Mouse (Mus musculus): Measurements from ENCODE around the gene Tmem243.
"Not testable (repeated sequence)": the region's sequence is repeated elsewhere in the genome, so short reads cannot be mapped to it uniquely, and the experiment has no call there.

The Tmem243 gene

DNA sequence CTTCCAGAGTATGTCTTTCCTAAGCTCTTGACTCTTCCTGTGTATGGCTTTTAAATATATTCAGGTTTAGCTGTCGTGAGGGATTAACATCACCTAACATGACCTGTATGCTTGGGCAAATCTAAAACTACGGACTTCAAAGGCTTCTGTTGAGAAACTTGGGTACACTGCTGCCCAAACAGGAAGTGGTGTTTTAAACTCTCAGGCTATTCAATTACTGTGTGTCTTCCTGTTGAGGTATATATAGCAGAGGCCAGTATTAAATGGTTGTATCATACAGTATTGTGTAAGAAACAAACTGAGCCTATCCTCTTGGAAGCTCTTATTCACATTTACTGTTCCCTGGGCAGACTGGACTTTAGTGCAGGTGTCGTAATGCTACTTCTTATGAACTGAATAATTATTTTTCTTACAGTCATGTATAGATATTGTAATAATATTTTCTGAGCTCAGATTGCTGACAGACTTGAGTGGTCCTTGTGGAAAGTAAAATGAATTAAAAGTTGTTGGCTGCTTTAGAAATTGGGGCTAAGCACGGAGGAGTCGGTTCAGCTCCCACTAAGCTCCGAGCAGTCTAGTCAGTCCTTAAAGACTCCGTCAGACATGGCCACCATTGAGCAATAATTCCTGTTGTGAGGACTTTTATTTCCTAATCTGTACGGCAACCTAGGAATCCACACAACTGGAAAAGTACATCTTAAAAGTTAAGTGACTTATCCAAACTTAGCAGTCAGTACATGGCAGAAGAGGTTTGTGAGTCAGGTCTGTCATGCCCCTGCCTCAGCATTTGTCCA is 7.0 kb downstream of the Tmem243 start:
- no peak for DNase-seq

DNA sequence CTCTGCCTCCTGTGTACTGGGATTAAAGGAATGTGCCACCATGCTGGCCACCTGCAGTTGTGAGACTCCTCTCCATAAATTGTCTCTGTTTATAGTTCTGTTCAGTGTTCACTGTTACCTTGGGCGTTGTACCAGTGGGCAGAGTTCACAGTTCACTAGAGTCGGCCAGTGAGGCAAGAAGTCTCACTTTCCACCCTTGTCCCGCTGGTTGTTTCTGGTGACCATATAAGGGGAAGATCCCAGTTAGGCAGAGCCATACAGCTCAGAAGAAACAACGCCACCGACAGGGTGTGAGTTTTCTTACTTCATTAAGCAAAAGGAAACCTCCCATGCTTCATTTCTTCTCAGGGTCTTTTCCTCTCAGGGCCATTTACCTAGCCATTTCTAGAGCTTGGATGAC is 8.0 kb downstream of the Tmem243 start:
- no peak for DNase-seq

DNA sequence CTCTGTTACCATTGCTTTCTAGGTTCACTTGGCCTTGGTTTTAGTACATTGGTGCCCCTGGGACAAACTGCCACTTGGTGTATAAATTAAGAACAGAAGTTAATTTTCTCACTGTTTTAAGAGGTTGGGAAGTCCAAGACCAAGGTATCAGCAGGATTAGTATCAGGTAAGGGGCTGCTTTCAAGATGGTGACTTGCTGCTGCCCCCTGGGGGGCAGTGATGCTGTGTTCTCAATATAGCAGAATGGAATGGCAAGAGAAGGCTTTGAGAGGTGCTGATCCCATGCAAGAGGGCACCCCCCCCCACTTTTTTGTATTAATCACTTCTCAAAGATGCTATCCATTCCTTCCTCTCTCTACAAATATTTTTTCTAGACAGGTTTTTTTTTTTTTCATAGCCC is 9.1 kb downstream of the Tmem243 start:
- no peak for DNase-seq

DNA sequence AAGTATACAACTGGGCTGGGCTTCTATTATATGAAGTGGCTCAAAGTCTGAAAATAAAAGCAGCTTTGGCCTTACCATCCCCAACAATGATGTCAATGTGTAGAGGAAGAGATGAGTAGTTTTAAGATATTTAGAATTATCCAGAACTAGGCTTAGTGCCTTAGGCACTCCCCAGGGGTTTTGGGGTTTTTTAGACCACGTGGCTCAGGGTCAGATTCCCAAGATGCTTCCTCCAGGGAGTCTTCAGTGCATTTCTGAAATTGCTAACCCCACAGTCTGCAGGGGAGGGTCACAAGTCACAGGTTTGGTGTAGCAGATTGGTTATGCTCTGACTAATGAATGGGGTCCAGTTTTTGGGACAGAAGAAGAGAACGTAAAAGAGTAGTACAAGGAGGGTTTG is 10.8 kb downstream of the Tmem243 start:
- DNase-seq = no peak

DNA sequence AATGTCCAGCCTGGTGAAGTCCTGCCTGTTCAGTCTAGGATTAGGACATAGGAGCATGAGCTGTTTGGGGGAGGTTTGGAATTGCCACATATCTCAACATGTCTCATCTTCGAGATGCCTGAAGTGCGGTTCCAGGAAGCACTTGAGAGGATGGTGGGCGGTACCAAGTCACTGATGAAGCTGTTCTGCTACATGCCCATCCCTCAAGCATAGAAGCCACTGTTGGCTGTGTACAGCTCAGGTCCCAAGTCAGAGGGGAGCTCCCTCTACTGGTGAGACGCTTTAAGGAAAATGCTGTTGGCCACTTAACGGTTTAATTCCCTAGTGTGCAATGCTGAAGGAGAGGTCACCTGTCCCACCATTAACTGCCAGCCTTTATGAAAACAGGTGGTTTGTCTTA is 11.3 kb downstream of the Tmem243 start:
- peak; percentile 26 for DNase-seq

DNA sequence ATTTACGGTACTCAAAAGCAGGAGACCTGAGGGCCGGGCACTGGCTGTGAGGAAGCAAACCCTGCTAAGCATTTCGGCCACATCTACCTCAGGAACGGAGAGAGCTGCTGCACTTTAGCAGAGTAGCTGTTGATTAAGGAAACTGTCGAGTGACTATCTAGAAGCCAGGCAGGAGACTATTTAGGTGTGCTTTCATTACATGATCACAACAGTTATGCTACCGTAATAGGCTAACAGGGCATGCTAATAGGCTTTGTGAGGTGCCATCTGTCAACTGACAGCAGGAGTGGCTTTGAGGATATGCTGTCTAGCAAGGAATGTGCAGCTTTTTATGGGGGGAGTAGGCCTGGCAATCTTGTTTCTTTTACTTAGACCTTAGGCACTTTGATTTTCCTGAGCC is 13.7 kb downstream of the Tmem243 start:
- no peak for DNase-seq

DNA sequence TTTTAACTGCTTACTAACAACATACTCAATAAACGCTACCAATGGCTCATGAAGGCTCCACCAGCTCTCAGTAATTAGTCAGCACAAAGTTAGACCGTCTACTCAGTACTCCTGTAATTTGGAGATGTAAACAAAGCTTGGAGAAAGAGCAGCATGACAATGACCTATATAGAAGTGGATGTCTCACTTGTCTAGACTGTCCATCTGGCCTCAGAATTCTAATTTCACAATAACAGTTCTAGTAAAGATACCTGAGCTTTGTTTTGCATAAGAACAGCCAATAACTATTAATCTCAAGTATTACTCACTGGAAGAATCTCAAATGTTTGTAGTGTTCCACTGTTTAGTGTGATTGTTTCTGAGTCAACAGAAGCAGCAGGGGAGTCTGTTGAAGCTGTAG is 23.7 kb downstream of the Tmem243 start:
- no peak for DNase-seq

DNA sequence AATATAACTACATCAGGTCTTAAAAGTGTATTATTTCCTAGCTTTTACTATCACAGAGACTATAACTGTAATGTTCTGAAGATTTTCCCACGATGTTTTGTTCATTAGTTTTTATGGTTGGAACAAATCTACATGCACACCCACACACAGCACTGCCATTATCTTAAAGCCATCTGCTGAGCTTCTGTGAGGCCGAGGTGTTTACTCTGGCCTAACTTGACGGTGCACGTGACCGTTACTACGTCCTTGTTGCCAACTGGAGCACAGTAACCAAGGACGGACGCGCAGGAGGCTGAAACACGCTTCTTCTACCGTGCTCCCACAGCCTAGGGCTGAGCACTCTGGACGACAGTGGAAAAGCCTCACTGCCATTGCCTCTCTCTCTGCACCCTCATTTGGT is 28.1 kb downstream of the Tmem243 start:
- DNase-seq = peak; percentile 45

DNA sequence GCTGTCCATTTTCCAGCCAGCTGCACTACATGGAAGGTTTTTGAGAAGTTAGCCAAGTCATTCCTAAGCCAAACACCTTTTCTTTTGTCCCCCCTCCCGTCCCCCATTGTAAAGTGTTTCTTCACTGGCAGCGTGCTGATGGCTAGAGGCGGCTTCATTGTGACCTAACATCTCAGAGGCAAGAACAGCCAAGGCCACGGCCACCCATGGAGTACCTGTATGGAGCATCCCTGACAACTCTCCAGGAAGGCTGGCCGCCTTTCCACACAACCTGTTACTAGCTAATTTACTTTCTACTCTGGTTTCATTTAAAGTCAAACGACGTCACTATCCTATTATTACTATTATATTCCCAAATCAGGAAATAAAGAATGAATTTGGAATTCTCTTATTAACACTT is 31.3 kb downstream of the Tmem243 start:
- DNase-seq = no peak

DNA sequence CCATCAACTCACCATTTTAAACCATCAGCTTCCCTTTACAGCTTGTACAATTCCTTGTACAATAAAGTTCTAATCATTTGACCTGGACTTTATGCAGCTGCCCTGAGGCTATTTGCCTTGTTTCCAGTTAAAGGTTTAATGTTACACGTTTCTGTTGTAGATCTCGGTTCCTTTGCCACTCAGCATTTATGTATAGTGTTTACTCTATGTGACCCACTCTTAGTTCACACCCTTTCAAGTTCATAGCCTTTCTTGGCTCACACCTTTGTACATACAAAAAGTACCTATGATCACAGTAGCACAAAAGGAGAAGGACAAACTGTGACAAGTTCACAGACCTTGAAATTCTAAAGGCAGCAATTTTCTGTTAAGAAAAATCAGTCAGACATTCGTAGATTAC is 35.1 kb downstream of the Tmem243 start:
- DNase-seq = no peak

DNA sequence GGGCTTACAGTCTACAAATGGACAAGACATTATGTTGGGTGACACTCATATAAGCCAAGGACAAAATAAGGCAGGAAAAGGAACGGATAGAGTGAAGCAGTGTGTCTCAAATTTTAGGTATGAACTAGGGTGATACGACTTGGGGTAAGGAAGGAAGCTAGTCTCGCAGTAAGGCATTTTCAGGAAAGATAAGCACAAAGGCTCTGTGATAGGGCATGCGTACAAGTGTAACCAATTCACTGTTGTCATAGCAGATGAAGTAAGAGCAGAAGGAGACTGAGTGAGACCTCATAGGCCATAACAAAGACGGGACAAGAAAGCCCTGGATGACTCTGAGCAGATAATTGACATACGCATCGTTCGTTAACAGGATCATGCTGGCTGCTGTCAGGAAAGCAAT is 40.3 kb downstream of the Tmem243 start:
- no peak for DNase-seq

DNA sequence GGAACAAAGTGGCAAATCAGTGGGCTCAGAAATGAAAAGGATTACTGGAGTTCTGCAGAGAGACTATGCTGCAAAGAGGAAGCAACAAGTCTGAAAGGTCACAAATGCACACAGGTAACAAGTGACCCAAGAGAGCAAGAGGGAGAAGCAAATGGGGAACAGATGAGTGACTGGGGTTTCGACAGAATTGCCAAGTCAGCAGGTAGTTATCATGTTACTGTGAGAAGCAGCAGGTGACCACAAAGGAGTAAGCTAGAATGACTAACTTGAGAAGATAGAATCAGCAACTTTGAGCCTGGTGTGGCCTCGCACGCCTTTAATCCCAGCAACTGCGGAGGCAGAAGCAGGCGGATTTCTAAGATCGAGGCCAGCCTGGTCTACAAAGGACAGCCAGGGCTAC is 41.9 kb downstream of the Tmem243 start:
- no peak for DNase-seq

DNA sequence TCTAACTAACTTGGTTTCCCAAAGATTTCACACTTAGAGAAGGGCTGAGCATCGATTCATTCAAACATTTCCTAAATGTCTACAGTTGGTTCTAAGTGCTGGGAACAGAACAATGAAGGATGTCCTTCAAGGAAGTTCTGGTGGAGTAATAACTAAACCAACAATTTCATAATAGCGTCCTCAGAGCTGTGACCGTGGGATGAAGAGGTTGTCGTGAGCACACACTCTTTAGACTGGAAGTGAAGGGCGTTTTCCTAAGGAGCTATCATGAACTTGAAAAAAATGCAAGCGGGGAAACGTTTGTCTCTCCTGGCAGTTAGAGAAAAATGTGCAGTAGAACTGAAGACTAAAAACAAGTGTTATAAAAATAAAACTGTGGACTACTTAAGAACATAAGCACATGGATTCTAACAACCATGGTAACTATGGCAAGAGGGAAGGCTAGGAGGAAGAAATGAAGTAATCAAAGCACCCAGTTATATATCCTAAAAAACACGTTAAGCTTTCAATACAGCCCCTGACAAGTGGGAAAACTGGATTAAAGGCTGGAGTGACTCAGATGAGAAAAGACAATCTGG is 48.9 kb downstream of the Tmem243 start:
- no peak for DNase-seq

DNA sequence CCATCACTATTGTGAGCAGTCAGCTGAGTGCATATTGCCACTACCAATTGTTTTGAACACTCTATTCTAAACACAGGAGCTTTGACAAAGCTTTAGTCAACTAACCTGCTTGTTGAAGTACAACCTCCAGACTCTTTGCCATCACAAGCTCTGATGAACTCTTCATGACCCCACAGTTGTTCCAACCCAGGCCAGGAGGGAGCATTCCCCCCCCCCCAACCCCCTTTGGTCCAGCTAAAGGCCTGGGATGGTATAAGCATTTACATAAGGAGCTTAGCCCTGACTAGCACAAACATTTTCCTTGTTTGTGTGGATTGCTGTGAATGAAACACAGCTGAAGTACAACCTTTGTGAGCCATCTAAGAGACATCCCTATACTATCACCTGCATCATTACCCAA is 56.3 kb downstream of the Tmem243 start:
- no peak for DNase-seq

DNA sequence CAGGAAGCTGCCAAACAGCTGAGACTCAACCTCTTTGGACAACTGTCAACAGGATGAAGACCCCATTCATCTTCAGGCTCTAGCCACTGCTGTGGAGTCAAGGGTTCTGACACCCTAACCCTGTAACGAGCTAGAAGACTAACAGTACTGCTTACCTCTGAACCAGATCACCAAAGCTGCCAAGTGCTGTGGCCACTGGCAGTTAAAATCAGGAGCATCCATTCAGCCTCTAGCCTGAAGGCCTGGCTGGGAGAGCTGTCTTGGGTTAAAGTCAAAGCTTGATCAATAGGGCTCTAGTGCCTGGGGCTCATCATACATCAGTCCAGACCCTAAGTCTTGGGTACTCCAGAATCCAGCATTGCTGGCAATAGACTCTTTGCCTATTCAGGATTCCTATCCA is 56.9 kb downstream of the Tmem243 start:
- DNase-seq = no peak

DNA sequence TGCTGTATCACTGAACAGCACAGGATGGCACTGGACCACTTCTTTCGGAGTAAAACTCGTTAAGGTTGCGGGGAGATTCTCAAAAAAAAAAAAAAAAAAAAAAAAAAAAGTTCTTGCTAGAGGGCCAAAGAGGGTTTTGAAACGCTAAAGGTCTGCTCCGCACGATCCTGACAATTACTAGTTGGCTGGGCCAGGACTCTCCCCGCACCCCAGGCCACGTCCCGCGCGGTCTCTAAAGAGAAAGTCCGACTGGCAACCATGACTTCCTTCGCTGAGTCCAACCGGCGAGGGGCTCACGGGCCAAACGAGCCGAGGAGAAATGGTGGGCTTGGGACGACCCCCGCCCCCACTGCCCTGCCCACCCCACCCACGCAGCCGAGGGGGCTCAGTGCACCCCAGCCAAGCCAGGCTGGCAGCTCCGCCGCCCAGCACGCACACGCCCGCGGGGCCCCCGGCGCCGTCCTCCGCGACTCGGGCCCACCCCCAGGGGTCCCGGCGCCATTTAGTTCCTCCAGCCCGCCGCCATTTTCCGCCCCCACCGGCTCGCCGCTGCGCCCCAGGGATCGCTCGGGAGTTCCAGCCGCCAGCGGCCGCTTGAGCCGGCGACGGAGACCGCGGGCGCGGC is 60.5 kb downstream of the Tmem243 start:
- DNase-seq = no peak

DNA sequence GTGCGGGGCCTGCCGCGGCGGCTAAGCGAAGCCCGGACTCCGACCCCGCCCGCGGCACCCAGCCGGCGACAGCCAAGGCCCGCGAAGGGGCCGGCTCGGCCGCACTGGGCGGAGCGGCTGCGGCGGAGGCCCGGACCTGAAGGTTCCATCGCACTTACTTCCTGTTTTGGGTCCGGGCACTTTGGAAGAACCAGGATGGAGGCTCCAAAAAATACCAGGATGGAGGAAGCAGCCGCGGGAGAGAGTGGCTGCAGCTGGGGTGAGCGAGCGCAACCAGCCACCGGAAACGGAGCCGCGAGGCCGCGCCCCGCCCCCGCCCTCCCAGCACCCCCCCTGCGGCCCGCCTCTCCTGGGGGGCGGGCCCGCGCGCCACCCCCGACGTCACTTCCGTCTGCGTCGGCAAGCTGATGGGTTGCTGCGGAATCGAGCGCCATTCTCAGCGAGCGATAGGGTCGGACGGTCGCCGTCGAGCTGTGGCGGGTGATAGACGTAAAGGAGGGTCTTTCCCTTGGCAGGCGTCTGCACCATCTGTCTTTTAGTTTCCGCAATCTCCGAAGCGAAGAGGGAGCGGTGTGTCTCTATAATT is 61.1 kb downstream of the Tmem243 start, which contains the start of gene Dmtf1:
TSS of gene Dmtf1 (minus strand) at position 321 of the 586 bp plus-strand sequence.
- DNase-seq = peak; percentile 90

DNA sequence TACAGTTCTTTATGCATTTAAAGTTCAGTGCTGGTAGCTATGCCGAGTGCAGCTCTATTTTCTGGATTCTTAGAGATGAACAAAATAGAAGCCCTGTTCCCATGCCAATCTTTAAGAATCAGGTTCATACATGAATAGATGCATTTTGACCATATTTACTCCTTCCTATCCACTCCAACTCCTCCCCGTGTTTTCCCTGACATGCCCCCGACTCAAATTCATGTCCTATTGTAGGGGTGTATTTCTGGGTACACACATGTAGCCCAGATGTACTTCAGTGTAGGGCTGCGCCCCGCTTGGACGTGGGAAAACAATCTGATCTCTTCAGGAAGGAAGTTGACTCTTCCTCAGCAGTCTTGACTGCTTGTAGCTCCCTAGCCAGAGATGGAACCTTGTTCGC is 61.6 kb downstream of the Tmem243 start:
- no peak for DNase-seq

DNA sequence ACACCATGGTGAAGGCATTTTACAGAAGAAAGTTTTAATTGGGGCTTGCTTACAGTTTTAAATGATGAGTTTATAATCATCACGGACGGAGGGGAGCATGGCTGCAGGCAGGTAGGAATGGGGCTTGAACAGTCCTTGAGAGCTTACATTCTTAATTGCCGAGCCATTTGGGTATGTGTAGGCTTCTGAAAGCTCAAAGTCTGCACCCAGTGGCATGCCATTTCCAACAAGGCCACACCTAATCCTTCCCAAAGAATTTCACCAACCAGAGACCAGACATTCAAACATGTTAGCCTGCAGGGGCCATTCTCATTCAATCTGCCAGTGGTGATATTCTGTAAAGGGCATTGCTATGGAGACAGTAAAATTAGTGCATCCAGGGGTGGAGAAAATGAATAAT is 62.9 kb downstream of the Tmem243 start:
- DNase-seq = no peak

DNA sequence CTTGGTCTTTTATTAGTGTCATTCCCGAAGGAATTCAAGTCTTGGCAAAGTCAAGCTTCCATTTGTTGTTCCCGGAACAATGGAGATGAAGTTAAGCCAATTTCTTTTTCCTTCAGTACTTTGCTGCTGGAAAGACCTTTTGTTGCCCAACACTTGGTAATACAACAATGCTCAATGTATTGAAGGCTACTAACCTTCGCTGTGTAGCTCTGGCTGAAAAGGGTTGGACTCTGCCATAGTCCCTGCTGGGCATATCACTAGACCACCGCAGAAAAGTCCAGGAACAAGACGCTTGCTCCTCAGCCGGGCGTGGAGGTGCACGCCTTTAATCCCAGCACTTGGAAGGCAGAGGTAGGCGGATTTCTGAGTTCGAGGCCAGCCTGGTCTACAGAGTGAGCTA is 64.7 kb downstream of the Tmem243 start:
- not testable (repeated sequence) for DNase-seq

DNA sequence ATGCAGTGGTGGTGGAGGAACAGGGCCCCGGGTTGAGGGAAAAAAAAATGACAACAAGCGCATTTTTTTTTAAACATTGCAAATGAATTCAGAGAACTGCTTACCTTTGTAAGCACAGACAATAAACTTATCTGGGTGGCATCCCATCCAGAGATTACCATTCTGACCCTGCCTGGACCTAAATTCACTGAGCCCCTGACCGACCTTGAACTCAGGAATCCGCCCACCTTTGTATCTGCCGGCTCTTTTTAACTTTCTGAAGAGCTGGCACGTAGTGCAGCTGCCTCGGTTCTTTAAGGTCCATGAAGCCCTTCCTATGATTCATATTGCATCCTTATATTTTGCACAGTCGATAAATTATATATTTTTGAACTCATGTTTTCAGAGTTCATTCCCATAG is 65.9 kb downstream of the Tmem243 start:
- no peak for DNase-seq

DNA sequence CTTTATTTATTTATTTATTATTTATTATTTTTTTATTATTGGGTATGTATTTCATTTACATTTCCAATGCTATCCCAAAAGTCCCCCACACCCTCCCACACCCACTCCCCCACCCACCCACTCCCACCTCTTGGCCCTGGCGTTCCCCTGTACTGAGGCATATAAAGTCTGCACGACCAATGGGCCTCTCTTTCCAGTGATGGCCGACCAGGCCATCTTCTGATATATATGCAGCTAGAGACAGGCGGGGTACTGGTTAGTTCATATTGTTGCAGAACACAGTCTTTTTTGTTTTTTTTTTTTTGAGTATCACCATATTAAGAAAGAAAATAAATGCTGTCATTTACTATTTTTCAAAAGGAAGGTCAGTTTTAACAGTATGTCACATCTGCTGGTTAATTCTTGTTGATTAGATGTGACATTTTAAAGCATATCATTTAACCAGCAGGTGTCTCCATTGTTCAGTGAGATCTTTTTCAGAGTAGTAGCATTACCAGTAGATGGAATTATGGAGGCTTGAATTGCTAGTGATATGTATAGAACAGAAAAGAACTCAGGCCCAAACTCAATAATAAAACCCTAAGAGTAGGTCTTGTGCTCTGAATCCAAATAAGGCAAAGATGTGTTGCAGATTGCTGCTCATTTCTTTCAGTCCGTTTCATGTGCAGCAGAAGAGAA is 69.0 kb downstream of the Tmem243 start:
- DNase-seq = not testable (repeated sequence)

DNA sequence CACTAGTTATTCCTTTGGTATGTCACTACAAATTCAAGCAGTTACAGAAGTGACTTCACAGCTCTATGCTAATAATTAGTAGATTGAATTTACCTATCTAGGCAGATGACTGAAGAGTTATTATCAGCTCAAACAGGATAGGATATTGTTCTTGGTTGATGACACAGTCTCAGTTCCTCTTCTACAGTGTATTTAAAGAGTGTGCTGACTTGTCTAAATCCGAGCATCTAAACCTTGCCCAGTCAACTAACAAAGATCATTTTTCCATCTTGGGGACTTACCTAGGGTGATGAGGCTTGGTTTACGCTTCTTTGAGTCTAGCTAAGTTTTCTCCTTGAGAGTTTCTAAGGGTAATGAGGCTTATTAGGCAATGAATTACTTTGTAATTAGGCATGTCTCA is 72.8 kb downstream of the Tmem243 start:
- DNase-seq = no peak
